Mouse (Mus musculus): ENCODE measurements around the gene Fut4. TPM values are rescaled to one million over a fixed set of nuclear protein-coding genes. Genes with fewer than 3 reads are reported as not detected.

Gene Fut4
- polyA plus RNA-seq (2014; fragmentation: Nextera tagmentation; extraction: Ambion mirVana), result 1.3 and 1.9 TPM in 2 replicates

GRCm38 (mm10) chr9:14752001-14752522 lies at the start of gene Fut4:
Gene Fut4 (minus strand): TSS chr9:14752393.
- Histone ChIP-seq H3K9ac (replicated peaks; ENCODE audit: low read length) (peak within 1 kb of the TSS; percentile 64), H3K36me3 (ENCODE audit: control insufficient read depth, insufficient read depth, low read length) (no peaks in the 10 kb centered on the region), H3K4me1 (ENCODE audit: control insufficient read depth, insufficient read depth, low read length) (0 out of 2 replicates have a peak, but pooled peaks cover 6% of the 10 kb centered on the region), H3K4me3 (replicated peaks; ENCODE audit: low read depth, low read length) (peak within 1 kb of the TSS; percentile 47), H3K27me3 (ENCODE audit: control insufficient read depth, insufficient read depth, low read length) (peaks cover 9% of the 10 kb centered on the region), H3K27ac (replicated peaks; ENCODE audit: low read depth, low read length) (no peak within 1 kb of the TSS), H3K9me3 (ENCODE audit: control insufficient read depth, low read length) (no peaks in the 10 kb centered on the region), H3K4me2 (ENCODE audit: low read length) (peak within 1 kb of the TSS; percentile 72)
- DNase-seq (peak; percentile 71), ATAC-seq (ENCODE audit: low FRiP score, low TSS enrichment) (peak; percentile 82)
- under 1% methylated on average over 28 of the region's 28 CpGs for WGBS

GRCm38 (mm10) chr9:14787356-14787755 lies 35.2 kb upstream of the Fut4 start:
- Histone ChIP-seq H3K36me3 (ENCODE audit: control insufficient read depth, insufficient read depth, low read length) (peaks cover 22% of the 10 kb centered on the region), H3K4me3 (replicated peaks; ENCODE audit: low read depth, low read length) (no peak overlapping the region), H3K9me3 (ENCODE audit: control insufficient read depth, low read length) (no peaks in the 10 kb centered on the region), H3K27ac (replicated peaks; ENCODE audit: low read depth, low read length) (no peak overlapping the region), H3K27me3 (ENCODE audit: control insufficient read depth, insufficient read depth, low read length) (no peaks in the 10 kb centered on the region), H3K4me1 (ENCODE audit: control insufficient read depth, insufficient read depth, low read length) (peaks cover 4% of the 10 kb centered on the region), H3K9ac (replicated peaks; ENCODE audit: low read length) (no peak overlapping the region), H3K4me2 (ENCODE audit: low read length) (no peak overlapping the region)
- DNase-seq (no peak), ATAC-seq (ENCODE audit: low FRiP score, low TSS enrichment) (no peak)
- WGBS, result 95% methylated on average over 6 of the region's 6 CpGs

GRCm38 (mm10) chr9:14784039-14785002 lies 32.1 kb upstream of the Fut4 start, which contains the start of the genes Mre11a and Ankrd49:
Gene Mre11a (plus strand): TSS chr9:14784654.
Gene Ankrd49 (minus strand): TSS chr9:14784856.
- Histone ChIP-seq H3K36me3 (ENCODE audit: control insufficient read depth, insufficient read depth, low read length) (peaks cover 25% of the 10 kb centered on the region), H3K9me3 (ENCODE audit: control insufficient read depth, low read length) (no peaks in the 10 kb centered on the region), H3K27me3 (ENCODE audit: control insufficient read depth, insufficient read depth, low read length) (no peaks in the 10 kb centered on the region), H3K27ac (replicated peaks; ENCODE audit: low read depth, low read length) (peak within 1 kb of the TSS; percentile 95), H3K4me3 (replicated peaks; ENCODE audit: low read depth, low read length) (peak within 1 kb of the TSS; percentile 63), H3K4me2 (ENCODE audit: low read length) (peak within 1 kb of the TSS; percentile 75), H3K9ac (replicated peaks; ENCODE audit: low read length) (peak within 1 kb of the TSS; percentile 80), H3K4me1 (ENCODE audit: control insufficient read depth, insufficient read depth, low read length) (peaks cover 4% of the 10 kb centered on the region)
- DNase-seq (peak; percentile 98), ATAC-seq (ENCODE audit: low FRiP score, low TSS enrichment) (peak; percentile 99)
- under 1% methylated on average over 62 of the region's 62 CpGs for WGBS

GRCm38 (mm10) chr9:14778341-14778740 lies 26.1 kb upstream of the Fut4 start:
- Histone ChIP-seq H3K36me3 (ENCODE audit: control insufficient read depth, insufficient read depth, low read length) (peaks cover 20% of the 10 kb centered on the region), H3K27me3 (ENCODE audit: control insufficient read depth, insufficient read depth, low read length) (no peaks in the 10 kb centered on the region), H3K9me3 (ENCODE audit: control insufficient read depth, low read length) (no peaks in the 10 kb centered on the region), H3K4me1 (ENCODE audit: control insufficient read depth, insufficient read depth, low read length) (no peaks in the 10 kb centered on the region), H3K9ac (replicated peaks; ENCODE audit: low read length) (no peak overlapping the region), H3K4me2 (ENCODE audit: low read length) (no peak overlapping the region), H3K27ac (replicated peaks; ENCODE audit: low read depth, low read length) (no peak overlapping the region), H3K4me3 (replicated peaks; ENCODE audit: low read depth, low read length) (no peak overlapping the region)
- DNase-seq (no peak), ATAC-seq (ENCODE audit: low FRiP score, low TSS enrichment) (no peak)
- 45% methylated on average over 13 of the region's 13 CpGs for WGBS

- Histone ChIP-seq H3K36me3 (ENCODE audit: control insufficient read depth, insufficient read depth, low read length) (no peaks in the 10 kb centered on the region), H3K4me3 (replicated peaks; ENCODE audit: low read depth, low read length) (no peak overlapping the region), H3K27me3 (ENCODE audit: control insufficient read depth, insufficient read depth, low read length) (no peaks in the 10 kb centered on the region), H3K27ac (replicated peaks; ENCODE audit: low read depth, low read length) (no peak overlapping the region), H3K4me1 (ENCODE audit: control insufficient read depth, insufficient read depth, low read length) (peaks cover 8% of the 10 kb centered on the region; the same call in 1 of the 2 replicates), H3K9ac (replicated peaks; ENCODE audit: low read length) (no peak overlapping the region), H3K4me2 (ENCODE audit: low read length) (no peak overlapping the region), H3K9me3 (ENCODE audit: control insufficient read depth, low read length) (no peaks in the 10 kb centered on the region)
- ATAC-seq (ENCODE audit: low FRiP score, low TSS enrichment), result no peak
- 50% methylated on average over 2 of the region's 2 CpGs for WGBS
- DNase-seq, result peak; percentile 52
Observed at GRCm38 (mm10) chr9:14773813-14774212, 21.6 kb upstream of the Fut4 start.

- no peak overlapping the region for H3K4me2 ChIP-seq (ENCODE audit: low read length)
- H3K9me3 ChIP-seq (ENCODE audit: control insufficient read depth, low read length), result no peaks in the 10 kb centered on the region
- no peak for ATAC-seq (ENCODE audit: low FRiP score, low TSS enrichment)
- WGBS, result 90% methylated on average over 2 of the region's 2 CpGs
- H3K27ac ChIP-seq (replicated peaks; ENCODE audit: low read depth, low read length), result no peak overlapping the region
- no peaks in the 10 kb centered on the region for H3K27me3 ChIP-seq (ENCODE audit: control insufficient read depth, insufficient read depth, low read length)
- H3K36me3 ChIP-seq (ENCODE audit: control insufficient read depth, insufficient read depth, low read length), result no peaks in the 10 kb centered on the region
- peaks cover 12% of the 10 kb centered on the region; the same call in 1 of the 2 replicates for H3K4me1 ChIP-seq (ENCODE audit: control insufficient read depth, insufficient read depth, low read length)
- H3K4me3 ChIP-seq (replicated peaks; ENCODE audit: low read depth, low read length), result no peak overlapping the region
- no peak overlapping the region for H3K9ac ChIP-seq (replicated peaks; ENCODE audit: low read length)
- no peak for DNase-seq
Observed at GRCm38 (mm10) chr9:14772074-14772473, 19.9 kb upstream of the Fut4 start.

GRCm38 (mm10) chr9:14770803-14771471 lies 18.7 kb upstream of the Fut4 start, which contains the start of gene 1700012B09Rik:
Gene 1700012B09Rik (minus strand): TSS chr9:14771030.
- Histone ChIP-seq H3K9ac (replicated peaks; ENCODE audit: low read length) (peak within 1 kb of the TSS; percentile 23; the same call in 1 of the 2 replicates), H3K4me1 (ENCODE audit: control insufficient read depth, insufficient read depth, low read length) (peaks cover 12% of the 10 kb centered on the region; the same call in 1 of the 2 replicates), H3K4me2 (ENCODE audit: low read length) (peak within 1 kb of the TSS; percentile 22), H3K36me3 (ENCODE audit: control insufficient read depth, insufficient read depth, low read length) (no peaks in the 10 kb centered on the region), H3K27ac (replicated peaks; ENCODE audit: low read depth, low read length) (no peak within 1 kb of the TSS), H3K27me3 (ENCODE audit: control insufficient read depth, insufficient read depth, low read length) (no peaks in the 10 kb centered on the region), H3K4me3 (replicated peaks; ENCODE audit: low read depth, low read length) (no peak within 1 kb of the TSS), H3K9me3 (ENCODE audit: control insufficient read depth, low read length) (no peaks in the 10 kb centered on the region)
- ATAC-seq (ENCODE audit: low FRiP score, low TSS enrichment), result peak; percentile 63; the same call in 1 of the 2 replicates
- peak; percentile 54 for DNase-seq
- 17% methylated on average over 23 of the region's 23 CpGs for WGBS

GRCm38 (mm10) chr9:14769811-14770210 lies 17.6 kb upstream of the Fut4 start:
- no peak overlapping the region for H3K27ac ChIP-seq (replicated peaks; ENCODE audit: low read depth, low read length)
- H3K9me3 ChIP-seq (ENCODE audit: control insufficient read depth, low read length), result no peaks in the 10 kb centered on the region
- peaks cover 12% of the 10 kb centered on the region; the same call in 1 of the 2 replicates for H3K4me1 ChIP-seq (ENCODE audit: control insufficient read depth, insufficient read depth, low read length)
- no peaks in the 10 kb centered on the region for H3K27me3 ChIP-seq (ENCODE audit: control insufficient read depth, insufficient read depth, low read length)
- H3K9ac ChIP-seq (replicated peaks; ENCODE audit: low read length), result no peak overlapping the region
- no peaks in the 10 kb centered on the region for H3K36me3 ChIP-seq (ENCODE audit: control insufficient read depth, insufficient read depth, low read length)
- 48% methylated on average over 6 of the region's 6 CpGs for WGBS
- ATAC-seq (ENCODE audit: low FRiP score, low TSS enrichment) (0 out of 2 replicates have a peak, but pooled peaks have one; percentile 24), DNase-seq (peak; percentile 36)
- H3K4me2 ChIP-seq (ENCODE audit: low read length), result no peak overlapping the region
- H3K4me3 ChIP-seq (replicated peaks; ENCODE audit: low read depth, low read length), result no peak overlapping the region
